Mouse (Mus musculus): ENCODE results near the gene Pik3r2.
"Not testable (repeated sequence)": the region's sequence is repeated elsewhere in the genome, so short reads cannot be mapped to it uniquely, and the experiment has no call there.

The Pik3r2 gene

DNA sequence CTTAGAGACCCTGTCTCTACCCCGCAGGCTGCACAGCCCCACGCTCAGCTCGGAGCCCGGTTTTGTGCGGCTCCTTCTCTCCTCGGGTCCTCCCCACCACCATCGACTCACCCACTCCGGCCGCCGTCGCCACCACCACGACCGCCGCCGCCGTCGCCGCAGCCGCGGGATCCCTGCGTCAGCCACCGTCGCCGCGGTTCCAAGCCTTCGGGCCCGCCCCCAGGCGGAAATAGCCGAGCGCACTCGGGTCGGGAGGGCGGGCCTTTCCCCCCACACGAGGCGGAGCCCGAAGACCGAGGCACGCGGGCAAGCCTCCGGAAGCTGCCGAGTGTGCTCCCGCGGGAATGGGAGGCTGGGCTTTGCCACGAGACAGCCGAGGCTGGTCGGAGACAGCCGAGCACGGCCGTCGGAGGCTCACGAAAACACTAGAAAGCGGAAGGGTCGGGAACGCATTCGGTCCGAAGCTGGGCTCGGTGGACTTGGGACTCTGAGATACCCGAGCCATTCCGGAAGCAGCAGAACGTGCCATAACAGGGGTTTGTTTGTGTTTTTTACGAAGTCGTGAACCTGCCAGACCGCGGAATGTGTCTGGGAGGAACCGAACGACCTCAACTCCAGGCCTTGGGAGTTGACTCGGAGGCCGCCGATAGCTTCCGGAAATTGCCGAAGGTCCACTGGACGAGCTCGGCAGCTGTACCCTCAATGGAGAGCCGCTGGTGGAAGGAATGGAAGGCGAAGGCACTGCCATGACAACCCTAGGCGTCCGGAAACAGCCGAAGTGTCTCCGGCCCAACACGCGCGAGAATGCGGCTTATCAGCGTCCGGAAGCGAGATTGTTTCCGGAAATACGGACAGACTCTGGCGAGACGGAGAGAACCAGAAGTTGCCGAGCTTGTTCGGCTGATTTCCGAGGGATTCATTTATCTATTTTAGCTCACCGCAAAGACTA lies at the start of gene Pik3r2:
Gene Pik3r2 (minus strand): TSS at position 218 of the 949 bp plus-strand sequence.
- DNase-seq (ENCODE audit: low read depth, low spot score), result peak; percentile 98

DNA sequence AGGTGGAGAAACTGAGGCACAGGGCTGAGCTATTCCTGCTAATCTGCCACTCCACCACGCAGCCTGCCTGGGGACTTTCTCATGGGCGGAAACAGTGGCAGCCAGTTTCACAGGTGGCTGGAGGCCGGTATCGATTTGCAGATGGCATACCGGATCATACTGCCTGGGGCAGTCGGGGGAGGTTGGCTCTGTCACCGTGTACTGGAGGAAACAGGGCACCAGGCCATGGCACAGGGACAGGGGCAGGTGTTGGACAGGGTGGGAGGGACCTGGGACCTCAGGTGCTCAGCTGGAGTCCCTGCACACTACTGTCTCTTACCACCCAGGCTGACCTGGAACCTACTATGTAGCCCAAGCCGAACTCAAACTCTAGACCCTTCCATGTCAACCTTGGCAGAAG lies 49.3 kb upstream of the Pik3r2 start:
- no peak for DNase-seq (ENCODE audit: low read depth, low spot score)

DNA sequence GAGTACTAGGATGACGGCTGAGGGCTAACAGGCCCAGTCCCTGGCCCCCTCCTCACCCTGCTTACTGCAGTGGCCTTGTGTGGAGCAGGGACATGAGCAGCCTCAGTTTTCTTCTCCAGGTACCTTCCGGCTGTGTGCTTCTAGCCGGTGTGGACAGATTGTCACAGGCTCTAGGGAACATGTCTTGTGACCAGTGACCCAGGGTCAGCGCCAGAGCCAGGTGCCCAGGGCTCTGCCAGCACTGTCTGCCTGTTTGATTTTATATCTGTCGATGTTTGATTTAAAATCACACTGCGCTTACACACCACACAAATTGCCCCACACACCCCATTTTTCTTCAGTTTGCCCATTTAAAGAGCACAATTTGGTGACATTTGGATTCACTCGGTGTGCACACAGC lies 47.3 kb upstream of the Pik3r2 start:
- DNase-seq (ENCODE audit: low read depth, low spot score), result no peak

- not testable (repeated sequence) for DNase-seq (ENCODE audit: low read depth, low spot score)
These were observed 46.1 kb upstream of the Pik3r2 start for GRCm38 (mm10) chr8:70822594-70822993.

DNA sequence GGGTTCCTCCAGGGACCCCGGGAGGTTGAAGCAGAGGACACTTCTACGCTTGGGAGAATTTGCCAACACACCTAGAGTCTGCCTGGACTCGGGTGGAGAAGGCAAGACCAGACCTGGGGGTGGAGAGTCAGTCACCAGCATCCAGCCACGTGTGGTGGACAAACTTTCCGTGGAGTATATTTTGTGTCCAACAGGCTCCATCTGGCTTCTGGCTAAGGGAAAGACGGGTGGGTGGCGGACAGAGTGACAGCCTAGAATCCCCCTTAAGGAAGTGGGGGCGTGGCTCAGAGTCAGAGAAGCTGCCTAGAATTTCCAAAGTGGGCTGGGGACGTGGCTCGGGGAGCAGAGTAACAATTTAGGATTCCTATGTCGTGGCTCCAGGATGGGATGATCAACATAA lies 45.5 kb upstream of the Pik3r2 start:
- no peak for DNase-seq (ENCODE audit: low read depth, low spot score)

- peak; percentile 79 for DNase-seq (ENCODE audit: low read depth, low spot score)
These were observed 45.0 kb upstream of the Pik3r2 start for GRCm38 (mm10) chr8:70821399-70821962.

DNA sequence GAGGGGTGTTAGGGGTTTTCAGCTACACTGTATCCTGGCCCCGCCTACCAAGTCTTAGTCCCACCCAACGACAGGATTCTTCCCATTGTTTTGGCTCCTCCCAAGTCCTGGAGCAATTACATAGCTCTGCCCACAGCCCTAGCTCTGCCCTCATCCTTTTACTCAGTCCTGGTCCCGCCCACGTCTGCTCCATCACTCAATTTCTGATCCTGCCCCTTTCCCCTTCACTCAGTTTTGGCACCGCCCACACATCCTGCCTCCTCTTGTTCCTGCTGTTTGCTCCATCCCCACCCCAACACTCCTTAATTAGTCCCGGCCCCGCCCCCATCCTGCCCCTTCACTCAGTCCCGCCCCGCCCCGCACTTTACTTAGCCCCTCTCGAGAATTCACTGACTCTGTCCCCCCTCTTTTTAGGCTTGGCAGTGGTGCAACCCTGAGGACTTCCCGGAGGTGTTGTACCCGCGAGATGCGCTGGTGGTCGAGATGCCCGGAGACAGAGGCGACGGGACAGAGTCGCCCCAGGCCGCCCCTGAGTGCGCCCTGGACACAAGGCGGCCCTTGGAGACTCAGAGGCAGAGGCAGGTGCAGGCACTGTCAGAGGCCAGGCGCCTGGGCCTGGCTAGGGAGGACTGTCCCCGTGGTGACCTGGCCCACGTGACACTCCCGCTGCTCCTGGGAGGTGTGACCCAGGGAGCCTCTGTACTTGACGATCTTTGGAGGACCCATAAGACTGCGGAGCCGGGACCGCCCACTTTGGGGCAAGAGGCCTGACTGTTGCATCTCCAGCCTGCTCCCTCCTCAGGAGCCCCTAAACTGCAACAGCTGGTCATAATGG lies 43.8 kb upstream of the Pik3r2 start:
- peak; percentile 66 for DNase-seq (ENCODE audit: low read depth, low spot score)

DNA sequence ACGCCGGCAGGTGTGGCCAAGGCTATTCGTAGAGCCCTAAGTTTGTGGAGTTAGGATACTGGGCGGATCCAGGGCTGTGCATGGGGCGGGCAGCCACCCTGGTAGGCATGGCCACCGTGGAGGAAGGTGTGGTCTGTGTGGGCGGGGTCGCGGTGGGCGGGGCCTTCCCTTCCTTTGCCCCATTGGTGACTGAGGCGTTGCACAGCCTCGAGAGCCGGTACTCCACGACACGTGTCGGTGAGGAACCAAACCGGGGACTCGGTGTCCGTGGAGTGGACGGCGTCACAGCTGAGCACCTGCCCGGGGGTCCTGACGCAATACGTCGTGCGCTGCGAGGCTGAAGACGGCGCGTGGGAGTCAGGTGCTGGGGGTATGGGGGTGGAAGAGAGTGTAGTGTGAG lies 40.2 kb upstream of the Pik3r2 start:
- no peak for DNase-seq (ENCODE audit: low read depth, low spot score)

GRCm38 (mm10) chr8:70812885-70813284 lies 36.4 kb upstream of the Pik3r2 start:
- no peak for DNase-seq (ENCODE audit: low read depth, low spot score)

GRCm38 (mm10) chr8:70812055-70812454 lies 35.5 kb upstream of the Pik3r2 start:
- no peak for DNase-seq (ENCODE audit: low read depth, low spot score)

DNA sequence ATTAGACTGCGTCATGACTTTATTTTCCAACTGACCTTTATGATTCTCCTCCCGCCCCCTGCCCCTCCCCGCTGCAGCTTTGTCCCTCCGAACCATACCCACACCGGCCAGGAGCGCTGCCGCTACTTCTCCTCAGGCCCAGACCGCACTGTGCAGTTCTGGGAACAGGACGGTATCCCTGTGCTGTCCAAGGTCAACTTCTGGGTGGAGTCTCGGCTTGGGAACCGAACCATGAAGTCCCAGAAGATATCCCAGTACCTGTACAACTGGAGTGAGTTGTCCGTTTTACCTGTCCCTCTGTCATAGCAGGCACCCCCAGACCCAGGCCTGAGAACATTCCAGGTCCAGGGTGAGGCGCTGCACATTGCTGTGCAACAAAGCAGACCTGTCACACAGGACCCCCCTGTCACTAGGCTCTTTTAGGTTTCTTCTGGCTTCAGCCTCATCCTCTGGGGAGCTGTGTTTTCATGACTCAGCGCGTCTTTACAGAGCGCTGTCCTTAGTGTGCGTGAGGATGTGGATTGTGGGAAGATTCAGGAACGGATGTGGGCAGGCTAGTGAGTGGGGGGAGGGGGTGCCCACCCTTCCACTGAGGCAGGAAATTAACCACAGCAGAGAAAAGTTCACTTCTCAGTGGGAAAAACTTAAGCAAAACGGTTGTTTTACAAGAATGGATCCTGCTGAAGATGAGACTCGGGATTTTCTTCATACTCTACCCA lies 34.6 kb upstream of the Pik3r2 start:
- DNase-seq (ENCODE audit: low read depth, low spot score), result no peak

DNA sequence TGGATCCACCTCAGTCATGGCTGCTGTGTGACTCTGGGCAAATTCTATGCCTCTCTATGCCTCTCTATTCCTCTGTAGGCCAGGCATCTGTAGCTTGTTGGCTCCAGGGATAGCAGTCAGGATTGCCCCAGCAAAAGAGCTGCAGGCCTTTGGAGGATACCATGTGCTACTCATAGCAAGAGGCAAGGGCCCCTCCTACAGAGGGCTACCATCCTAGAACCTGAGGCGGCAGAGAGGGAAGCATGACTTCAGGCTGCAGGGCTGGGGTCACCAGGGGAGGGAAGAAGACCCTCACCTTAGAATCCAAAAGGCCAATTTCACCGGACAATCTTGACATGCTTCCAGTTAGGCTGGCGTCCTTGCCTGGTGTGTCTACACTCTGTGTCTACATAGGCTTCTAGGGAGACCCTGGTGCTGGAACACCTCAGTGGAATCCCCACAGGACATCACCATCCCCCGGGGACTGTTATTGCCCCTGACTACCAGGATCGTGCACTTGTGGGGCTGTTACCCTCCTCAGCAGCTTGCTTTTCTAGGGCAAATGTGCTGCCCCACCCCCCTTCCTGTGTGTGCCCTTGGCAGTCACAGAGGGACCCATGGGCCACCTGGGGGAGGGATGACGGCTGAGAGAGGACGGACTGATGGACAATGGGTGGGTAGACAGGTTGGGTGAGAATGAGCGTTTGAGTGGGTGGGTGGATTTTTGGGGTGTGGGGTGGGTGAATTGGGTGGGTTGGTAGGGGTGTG lies 32.6 kb upstream of the Pik3r2 start:
- no peak for DNase-seq (ENCODE audit: low read depth, low spot score)

- no peak for DNase-seq (ENCODE audit: low read depth, low spot score)
These were observed 31.7 kb upstream of the Pik3r2 start, which contains the start of gene Il12rb1 for GRCm38 (mm10) chr8:70808239-70808638. Gene Il12rb1 (plus strand): TSS chr8:70808449.

- DNase-seq (ENCODE audit: low read depth, low spot score), result no peak
These were observed 30.8 kb upstream of the Pik3r2 start for GRCm38 (mm10) chr8:70807304-70807703.

DNA sequence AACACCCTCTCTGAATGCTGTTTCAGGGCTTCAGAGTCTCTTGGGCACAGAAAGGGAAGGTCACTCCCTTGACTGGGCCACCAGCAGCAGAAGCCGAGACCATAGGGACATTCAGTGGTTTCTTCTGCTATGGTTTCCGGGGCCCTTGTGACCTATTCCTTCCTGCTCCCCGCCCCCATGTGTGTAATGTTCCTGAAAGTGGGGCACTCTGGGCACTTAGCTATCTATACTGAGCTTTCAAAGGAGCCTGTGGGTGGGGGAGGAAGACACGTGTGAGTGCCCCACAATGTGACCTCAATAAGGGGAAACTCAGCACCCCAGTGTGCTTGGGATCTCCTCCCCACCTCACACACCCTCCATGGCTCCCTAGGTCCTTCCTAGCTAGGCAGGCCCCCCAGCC lies 30.0 kb upstream of the Pik3r2 start:
- DNase-seq (ENCODE audit: low read depth, low spot score), result no peak

DNA sequence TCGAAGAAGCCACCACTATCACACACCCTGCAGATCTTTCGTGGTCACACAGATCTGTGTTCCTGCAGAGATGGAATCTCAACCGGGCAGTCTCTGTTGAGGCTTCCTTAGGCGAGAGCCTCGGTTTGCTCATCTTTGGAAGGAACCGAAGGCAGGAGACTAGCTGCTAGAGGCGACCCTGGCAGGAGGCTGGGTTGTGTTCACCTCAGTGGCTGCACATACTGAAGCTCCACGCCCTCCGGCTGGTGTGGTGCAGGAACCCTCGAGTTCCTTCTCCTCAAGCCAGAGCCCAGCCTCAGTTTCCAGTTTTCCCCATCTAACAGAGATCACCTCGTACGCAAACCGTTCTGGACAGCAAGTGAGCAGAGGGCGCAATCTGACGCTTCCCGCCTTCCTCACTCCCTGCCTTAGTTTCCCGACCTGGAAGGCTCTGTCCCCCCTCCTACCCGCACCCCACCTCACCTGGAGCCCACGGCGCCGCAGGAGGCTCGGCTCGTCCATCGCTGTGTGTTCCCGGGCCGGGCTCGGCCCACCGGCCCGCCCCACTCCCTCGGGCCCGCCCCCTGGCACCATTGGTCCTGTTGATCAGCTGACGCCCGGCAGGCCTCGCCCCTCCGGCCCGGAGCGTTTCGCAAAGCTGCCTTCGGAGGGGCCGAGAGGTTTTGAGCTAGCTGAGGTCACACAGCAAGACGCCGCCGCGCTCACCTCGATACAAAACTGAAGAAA lies 28.1 kb upstream of the Pik3r2 start, which contains the start of gene Mast3:
Gene Mast3 (minus strand): TSS at position 574 of the 726 bp plus-strand sequence.
- peak; percentile 82 for DNase-seq (ENCODE audit: low read depth, low spot score)

DNA sequence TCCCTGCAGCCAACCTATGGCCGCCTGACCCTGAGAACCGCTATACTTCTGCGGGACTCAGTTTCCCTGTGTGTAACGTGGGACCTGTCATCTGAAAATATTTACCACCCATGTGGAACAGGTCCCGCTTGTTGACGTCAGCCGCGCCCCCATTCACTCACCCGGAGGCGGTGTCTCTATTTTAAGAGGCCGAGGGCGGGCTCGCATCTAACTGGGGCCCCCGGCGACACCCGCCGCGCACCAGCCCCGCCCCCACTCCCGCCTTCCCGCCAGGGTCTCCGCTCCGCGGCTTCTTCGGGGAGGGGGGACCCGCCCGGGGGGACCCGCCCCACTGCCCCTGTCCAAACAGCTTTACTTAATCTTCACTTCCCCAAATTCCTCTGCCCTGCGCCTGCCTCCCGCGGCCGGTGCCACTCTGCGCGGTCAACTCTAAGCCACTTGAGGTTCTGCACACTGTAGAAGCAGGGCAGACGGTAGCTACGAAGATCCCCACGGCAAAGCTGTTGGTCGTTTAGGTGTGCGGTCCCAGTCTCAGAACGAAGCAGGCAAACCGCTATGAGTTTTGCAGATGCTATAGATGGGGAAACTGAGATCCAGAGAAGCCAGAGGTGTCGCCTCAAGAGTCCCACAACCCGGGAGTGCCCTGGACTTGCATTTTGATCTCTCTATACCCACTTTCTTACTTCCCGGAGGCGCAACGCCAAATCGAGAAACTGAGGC lies 27.4 kb upstream of the Pik3r2 start:
- no peak for DNase-seq (ENCODE audit: low read depth, low spot score)

DNA sequence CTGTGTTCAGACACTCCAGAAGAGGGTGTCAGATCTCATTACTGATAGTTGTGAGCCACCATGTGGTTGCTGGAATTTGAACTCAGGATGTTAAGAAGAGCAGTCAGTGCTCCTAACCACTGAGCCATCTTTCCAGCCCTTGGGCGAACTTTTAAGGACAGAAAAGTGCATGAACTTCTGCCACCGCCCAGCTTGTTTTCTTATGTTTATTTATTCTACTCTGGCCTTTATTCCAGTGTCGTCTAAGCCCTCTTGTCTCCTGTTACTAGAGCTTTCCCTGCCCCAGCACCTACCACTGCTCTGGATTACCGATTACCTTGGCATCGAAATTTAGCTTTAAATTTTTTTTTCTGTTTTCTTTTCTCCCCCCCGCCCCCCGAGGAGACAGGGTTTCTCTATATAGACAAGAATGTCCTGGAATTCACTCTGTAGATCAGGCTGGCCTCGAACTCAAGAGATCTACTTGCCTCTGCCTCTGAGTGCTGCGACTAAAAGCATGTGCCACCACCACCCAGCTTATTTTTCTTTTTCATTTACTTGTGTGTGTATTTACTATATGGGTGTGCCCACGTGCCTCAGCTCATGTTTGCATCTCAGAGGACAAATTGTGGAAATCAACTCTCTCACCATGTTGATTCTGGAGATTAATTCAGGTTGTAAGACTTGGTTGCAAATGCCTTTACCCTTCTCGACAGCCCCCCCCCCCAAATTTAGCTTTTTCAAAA lies 26.4 kb upstream of the Pik3r2 start:
- no peak for DNase-seq (ENCODE audit: low read depth, low spot score)

GRCm38 (mm10) chr8:70801830-70802229 lies 25.3 kb upstream of the Pik3r2 start:
- DNase-seq (ENCODE audit: low read depth, low spot score), result no peak

Data from mesoderm, embryonic 11.5 days (tissue).